Mouse (Mus musculus) right cerebral cortex, adult 2 months (tissue): ENCODE data around the gene Itgb4.

Experiments used
- DNase-seq, 2 experiments: peaks; one replicate each; pipeline ENCODE4 v3.0.0; 2021 to 2022; ENCODE audit warnings: low spot score in 2 of 2

The Itgb4 gene

GRCm38 (mm10) chr11:115974309-115975082 lies at the start of gene Itgb4:
Gene Itgb4 (plus strand): TSS chr11:115974709.
- DNase-seq = no peak

DNA sequence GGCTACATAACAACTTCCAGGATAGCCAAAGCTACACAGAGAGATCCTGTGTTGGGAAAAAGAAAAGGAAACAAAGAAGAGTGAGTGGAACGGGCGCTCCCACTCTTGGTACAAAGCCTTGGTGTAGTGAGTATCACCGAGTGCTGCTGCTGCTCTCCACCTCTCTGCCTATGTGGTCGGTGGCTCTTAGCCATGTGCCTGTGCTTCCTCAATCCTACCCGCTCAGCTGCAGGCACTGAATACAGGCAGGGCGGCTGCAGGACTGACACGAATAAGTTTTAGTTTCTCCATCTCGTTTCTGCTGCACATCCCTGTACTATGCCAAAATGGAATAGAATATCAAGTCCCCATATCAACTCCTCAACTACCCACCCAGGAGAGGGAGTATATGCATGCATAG lies 45.5 kb upstream of the Itgb4 start:
- no peak for DNase-seq

- DNase-seq = no peak
These were observed 44.7 kb upstream of the Itgb4 start for GRCm38 (mm10) chr11:115929818-115930217.

DNA sequence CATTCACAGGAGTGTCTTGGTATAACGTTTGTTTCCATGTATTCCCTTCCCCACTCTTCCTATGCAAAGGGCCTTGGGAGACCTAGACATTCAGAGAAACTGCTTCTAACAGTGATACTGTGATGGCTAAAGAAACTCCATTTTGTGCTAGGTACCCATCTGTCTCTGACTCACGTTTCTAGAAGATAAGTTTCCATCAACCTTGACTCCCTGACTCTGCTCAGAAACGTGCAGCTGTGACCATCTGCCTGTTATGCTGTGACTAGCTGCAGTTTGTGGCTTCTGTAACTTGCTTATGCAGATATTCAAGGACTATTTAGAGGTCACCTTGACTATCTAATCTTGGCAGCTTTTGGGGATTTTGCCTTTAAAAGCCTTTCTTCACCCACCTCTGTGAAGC lies 43.3 kb upstream of the Itgb4 start:
- DNase-seq = no peak

DNA sequence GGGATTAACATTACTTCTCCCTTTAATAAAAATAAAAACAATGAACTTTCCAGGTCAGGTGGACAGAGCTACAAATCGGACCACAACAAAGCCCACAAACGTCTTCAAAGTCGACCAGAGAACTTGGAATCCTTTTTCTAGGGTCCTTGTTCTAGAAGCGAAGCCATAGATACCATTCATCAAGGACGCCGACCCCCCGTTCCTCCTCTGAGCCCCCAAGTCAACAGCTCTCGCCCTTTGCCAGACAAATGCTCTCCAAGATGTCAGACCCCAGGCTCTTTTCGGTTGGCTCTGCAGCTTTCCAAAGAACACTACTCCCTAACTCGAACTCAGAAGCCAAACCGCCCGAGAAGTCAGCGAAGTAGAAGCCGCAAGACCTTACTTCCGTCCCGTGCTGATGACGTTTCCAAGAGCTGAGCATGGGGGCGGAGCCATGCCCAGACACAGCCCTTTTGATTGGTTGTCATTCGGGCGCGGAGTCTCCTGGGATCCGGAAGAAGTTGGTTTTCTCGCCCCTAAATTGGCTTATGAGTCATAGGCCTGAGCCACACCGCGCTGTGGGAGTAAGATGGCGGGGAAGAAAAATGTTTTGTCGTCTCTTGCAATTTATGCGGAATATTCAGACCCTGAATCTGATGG lies 41.3 kb upstream of the Itgb4 start, which contains the start of the genes Sap30bp and Recql5:
Gene Sap30bp, plus strand, starts transcription at position 175 of the 639 bp plus-strand sequence.
Gene Recql5, minus strand, starts transcription at position 370 of the 639 bp plus-strand sequence.
- DNase-seq = peak; percentile 98 to 99

DNA sequence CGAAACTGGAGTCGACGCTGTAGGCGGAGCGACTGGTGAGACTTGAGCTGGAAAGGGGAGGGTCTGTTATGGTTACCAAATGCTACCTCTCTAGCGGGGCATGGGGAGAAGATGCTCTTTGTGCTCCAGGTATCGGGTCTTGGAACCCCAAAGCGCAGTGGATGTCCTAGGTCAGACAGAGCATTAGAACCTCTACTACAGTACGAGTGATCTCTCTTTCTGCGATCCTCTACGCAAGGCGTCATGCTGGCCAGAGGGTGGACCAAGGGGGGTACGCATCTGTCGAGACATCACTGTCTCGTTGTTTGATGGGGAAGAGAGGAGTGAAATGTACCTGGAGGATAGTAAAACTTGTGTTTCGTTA lies 40.8 kb upstream of the Itgb4 start:
- DNase-seq = no peak

DNA sequence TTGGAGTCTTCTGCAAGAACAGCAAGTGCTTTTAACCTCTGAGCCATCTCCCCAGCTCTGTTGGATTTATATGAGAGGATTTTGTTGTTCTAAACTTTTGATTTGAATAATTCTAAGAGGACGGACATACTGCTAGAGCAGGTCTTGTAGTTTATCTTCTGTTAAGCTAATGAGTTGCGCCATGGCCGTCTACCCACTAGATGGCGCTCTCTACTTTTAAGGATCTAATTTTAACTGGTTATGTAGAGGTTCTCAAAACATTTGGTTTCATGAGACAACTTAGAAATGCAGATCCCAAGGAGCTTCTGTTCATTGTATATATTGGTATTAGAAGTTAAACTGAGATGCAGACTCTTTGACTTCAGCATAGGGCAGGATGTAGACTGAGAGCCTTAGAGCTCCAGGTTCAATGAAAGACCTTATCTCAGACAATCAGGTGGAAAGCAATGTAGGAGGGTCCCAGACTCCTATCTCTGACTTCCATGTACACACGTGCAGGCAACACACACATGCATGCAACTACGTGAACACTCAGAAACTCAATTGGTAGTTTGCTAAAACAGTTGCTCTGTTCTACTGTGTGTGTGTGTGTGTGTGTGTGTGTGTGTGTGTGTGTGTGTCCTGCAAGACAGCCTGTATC lies 34.7 kb upstream of the Itgb4 start:
- DNase-seq = peak; percentile 77 to 82

DNA sequence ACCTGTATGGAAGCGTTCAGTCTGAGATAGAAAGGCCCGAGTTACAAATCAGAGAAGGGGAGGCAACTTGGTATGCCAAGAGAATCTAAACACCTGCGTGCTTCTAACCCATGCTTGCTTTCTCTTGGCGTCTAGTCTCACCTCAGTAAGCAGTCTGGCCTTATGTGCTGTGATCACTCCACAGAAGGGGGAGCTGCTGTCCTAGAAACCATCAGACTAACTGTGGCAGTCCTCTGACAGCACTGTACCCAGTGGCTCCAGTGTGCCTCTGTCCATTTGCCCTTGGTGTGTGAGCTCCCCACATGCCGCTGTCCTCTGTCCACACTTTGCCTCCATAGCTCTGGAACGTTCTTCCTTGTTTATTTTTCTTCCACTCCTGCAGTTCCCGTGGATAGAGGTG lies 32.5 kb upstream of the Itgb4 start:
- DNase-seq = no peak

- no peak for DNase-seq
These were observed 29.3 kb upstream of the Itgb4 start for GRCm38 (mm10) chr11:115945247-115945646.

- no peak for DNase-seq
These were observed 28.2 kb upstream of the Itgb4 start for GRCm38 (mm10) chr11:115946221-115946828.

DNA sequence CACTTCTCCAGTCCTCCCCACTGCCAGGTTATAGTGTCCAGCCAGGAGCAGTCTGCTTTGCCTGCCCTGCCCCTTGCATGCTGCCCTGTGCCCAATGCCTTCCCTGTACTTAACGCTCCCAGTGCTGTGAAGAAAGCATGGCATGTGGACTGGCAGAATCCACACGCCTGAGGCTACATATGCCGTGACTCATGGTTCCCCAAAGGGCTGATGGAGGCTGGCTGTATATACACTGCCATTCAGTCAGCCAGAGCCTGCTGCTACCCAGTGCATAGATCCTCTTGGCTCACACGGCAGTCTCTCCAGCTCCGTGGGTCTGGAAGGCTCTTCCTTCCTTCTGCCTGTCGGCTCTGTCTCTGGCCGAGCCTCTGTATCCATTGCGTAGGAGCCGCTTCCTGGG lies 26.2 kb upstream of the Itgb4 start:
- DNase-seq = no peak

DNA sequence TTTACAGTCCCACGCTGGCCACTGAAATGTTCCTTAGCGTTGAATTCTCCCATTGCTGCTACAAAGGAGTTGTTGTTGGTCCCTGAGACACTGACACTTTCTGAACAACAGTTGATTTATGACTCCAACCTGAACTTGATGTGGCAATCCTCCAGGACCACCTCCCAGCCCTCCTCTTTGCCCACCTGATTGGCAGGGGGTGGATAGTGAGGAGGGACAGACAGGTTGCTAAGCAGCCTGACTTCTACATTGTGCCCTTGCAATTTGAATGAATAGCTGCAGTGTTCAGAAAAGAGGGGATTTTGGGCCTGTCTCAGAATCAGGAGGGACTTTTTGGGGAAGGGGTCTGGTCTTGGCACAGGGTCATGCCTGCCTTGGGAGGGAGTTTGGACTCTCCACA lies 23.8 kb upstream of the Itgb4 start:
- no peak for DNase-seq

- DNase-seq = no peak
These were observed 19.8 kb upstream of the Itgb4 start for GRCm38 (mm10) chr11:115954712-115955111.

- no peak for DNase-seq
These were observed 19.2 kb upstream of the Itgb4 start for GRCm38 (mm10) chr11:115955195-115955858.

GRCm38 (mm10) chr11:115956453-115956852 lies 18.1 kb upstream of the Itgb4 start:
- no peak for DNase-seq

DNA sequence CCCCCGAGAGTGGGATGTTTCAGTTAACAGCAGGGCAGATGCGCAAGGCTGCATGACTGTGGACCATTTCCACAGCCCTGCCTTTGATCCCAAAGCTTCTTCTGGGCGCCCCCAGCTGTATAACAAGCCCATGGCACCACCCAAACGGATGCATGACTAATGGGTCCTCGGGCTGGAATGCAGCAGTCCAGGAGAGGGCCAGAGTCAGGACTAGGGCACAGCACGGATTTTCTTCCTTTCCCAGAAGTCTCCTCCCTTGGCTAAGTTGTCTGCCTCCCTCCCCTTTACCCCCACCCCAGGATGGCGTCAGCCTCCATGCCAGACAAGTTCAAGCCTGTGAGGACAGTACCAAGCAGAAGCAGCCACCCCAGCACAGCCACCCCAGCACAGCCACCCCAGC lies 16.5 kb upstream of the Itgb4 start:
- no peak for DNase-seq

DNA sequence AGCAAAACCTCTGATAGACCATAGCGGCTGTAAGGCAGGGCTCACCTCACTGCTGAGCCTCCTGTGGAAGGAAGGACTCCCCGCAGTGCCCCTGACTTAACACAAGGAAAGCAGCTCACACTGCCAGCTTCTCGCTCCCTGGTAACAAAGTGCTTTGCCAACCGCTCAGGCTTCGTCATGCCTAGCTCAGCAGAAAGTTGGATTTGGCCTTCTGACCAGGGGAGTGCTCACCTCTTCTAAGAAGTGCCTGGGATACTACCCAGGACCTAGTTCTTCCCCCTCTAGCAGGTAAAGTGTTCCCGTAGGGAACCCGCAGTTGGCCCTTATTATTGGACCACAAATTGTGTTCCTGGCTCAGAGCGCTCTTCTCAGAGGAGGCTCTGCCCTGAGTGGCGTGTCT lies 15.5 kb upstream of the Itgb4 start:
- DNase-seq = no peak

- no peak for DNase-seq
These were observed 11.7 kb upstream of the Itgb4 start for GRCm38 (mm10) chr11:115962651-115963412.

DNA sequence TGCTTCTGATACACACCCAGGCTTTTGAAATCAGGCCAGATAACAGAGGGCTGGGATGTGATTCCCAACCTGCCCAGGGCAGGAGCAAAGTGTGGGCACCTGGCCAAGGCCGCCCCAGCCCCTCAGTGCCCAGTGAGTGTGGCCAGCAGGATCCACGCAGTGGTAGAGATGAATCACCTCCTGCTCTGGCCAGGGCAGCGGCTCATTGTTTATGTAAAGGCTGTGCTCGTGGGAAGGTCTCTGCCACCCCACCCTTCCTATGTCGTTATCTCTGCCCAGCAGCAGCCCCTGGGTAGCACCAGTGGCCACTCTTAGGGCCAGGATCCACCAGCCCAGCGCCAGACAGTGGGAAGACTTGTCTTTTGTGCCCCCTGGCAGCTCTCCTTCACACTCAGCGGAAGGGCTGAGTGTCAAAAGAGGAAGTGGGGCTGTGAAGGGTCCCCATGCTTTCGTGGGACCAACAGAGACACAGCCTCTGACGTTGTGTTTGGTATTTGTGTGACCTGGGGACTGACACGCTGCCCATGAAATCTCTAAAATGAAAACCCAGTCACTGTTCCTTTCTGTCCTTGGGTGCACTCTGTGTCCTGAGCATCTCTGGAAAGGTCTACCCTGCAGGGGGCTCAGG lies 9.4 kb upstream of the Itgb4 start:
- no peak for DNase-seq

- no peak for DNase-seq
These were observed 5.6 kb upstream of the Itgb4 start for GRCm38 (mm10) chr11:115968731-115969405.
